21 mouse cellular contexts compared by ENCODE assay signal in genomic region chr4:34498781-34499180, GRCm38 (mm10). TPM values are rescaled to one million over a fixed set of nuclear protein-coding genes. Genes with fewer than 3 reads are reported as not detected.
DNase-seq lines count a peak whose midpoint lies in the region; ATAC-seq and TF ChIP-seq lines count a peak whose summit lies in the region.
"Had no signal": no experiment of that assay in that cellular context is flagged by ENCODE, and none has a peak within 500 bp of the region (broad histone marks: within the 10 kb centered on the region; RNA-seq: fewer than 3 reads in every experiment).

No protein-coding gene starts in this region.

- no peak for TF ChIP-seq POLR2A in lung, adult 2 months (IDR thresholded peaks at IDR 0.05; ENCODE audit: borderline replicate concordance, extremely low read depth, low read depth, low read length)
- TF ChIP-seq POLR2A in small intestine, adult 2 months (IDR thresholded peaks at IDR 0.05; ENCODE audit: low read depth, low read length): no peak

- H3K36me3 ChIP-seq in lung, embryonic 16.5 days (ENCODE audit: control insufficient read depth, insufficient read depth, low read length): no peaks in the 10 kb centered on the region
- H3K36me3 ChIP-seq in small intestine, adult 2 months (ENCODE audit: control insufficient read depth, insufficient read depth, low read length): no peaks in the 10 kb centered on the region
- H3K36me3 ChIP-seq: forebrain, embryonic 10.5 days; heart, embryonic 12.5 days; hindbrain, embryonic 12.5 days; limb, embryonic 15.5 days; liver, embryonic 15.5 days had no signal

- WGBS in lung, adult 2 months: 86% methylated on average over 7 of the region's 7 CpGs
- 83% methylated on average over 7 of the region's 7 CpGs for WGBS in lung, embryonic 16.5 days
- WGBS in small intestine, adult 2 months: 76% methylated on average over 7 of the region's 7 CpGs

- no peaks in the 10 kb centered on the region for H3K27me3 ChIP-seq in lung, embryonic 16.5 days (ENCODE audit: control insufficient read depth, insufficient read depth, low read depth, low read length)
- H3K27me3 ChIP-seq in small intestine, adult 2 months (ENCODE audit: control insufficient read depth, insufficient read depth, low read length): no peaks in the 10 kb centered on the region
- H3K27me3 ChIP-seq: CH12.LX; heart, embryonic 12.5 days; hindbrain, embryonic 12.5 days; limb, embryonic 15.5 days; liver, embryonic 15.5 days had no signal

- DNase-seq in lung, adult 18-20 months: peak; percentile 26 to 44
- no peak for DNase-seq in lung, adult 2 months
- DNase-seq in cerebellum, adult 9-11 months: peak; percentile 92
- no peak for DNase-seq in kidney, postnatal 10 days
- DNase-seq in layer of hippocampus, postnatal 10 days (ENCODE audit: low spot score in 2 of 2): no peak
- DNase-seq in right cerebral cortex, postnatal 4 days: no peak
- DNase-seq: forebrain, postnatal 0 days; heart, postnatal 14 days; kidney, adult 8-10 months; kidney, postnatal 4 days; layer of hippocampus, adult 9-11 months; retina, postnatal 1 day; thymus, postnatal 36 days had no signal

- H3K4me3 ChIP-seq in lung, adult 2 months (replicated peaks; ENCODE audit: extremely low read depth, low read depth, low read length): no peak overlapping the region
- no peak overlapping the region for H3K4me3 ChIP-seq in lung, embryonic 16.5 days (ENCODE audit: low read length)
- no peak overlapping the region for H3K4me3 ChIP-seq in small intestine, adult 2 months (ENCODE audit: low read depth, low read length)
- H3K4me3 ChIP-seq: forebrain, embryonic 10.5 days; heart, embryonic 12.5 days; hindbrain, embryonic 12.5 days; limb, embryonic 15.5 days; liver, embryonic 15.5 days had no signal

- peak overlapping the region; percentile 65 for H3K27ac ChIP-seq in lung, embryonic 16.5 days (ENCODE audit: low read length)
- peak overlapping the region; percentile 27; the same call in 1 of the 2 replicates for H3K27ac ChIP-seq in small intestine, adult 2 months (ENCODE audit: insufficient read depth, low read depth, low read length)
- H3K27ac ChIP-seq: forebrain, embryonic 10.5 days; hindbrain, embryonic 12.5 days; limb, embryonic 15.5 days; liver, embryonic 15.5 days had no signal

- no peaks in the 10 kb centered on the region for H3K4me1 ChIP-seq in lung, adult 2 months (ENCODE audit: control insufficient read depth, insufficient read depth, low read length)
- peaks cover 2% of the 10 kb centered on the region; the same call in 1 of the 2 replicates for H3K4me1 ChIP-seq in lung, embryonic 16.5 days (replicated peaks; ENCODE audit: control insufficient read depth, insufficient read depth, low read length)
- H3K4me1 ChIP-seq in small intestine, adult 2 months (ENCODE audit: control insufficient read depth, insufficient read depth, insufficient read length, low read length): peaks cover 10% of the 10 kb centered on the region
- H3K4me1 ChIP-seq: forebrain, embryonic 10.5 days; heart, embryonic 12.5 days; hindbrain, embryonic 12.5 days; limb, embryonic 15.5 days; liver, embryonic 15.5 days had no signal

- TF ChIP-seq CTCF in lung, adult 2 months (IDR thresholded peaks at IDR 0.05; ENCODE audit: insufficient read depth, low read length): no peak
- TF ChIP-seq CTCF in small intestine, adult 2 months (IDR thresholded peaks at IDR 0.05; ENCODE audit: extremely low read depth, insufficient read length, insufficient replicate concordance, low read depth, low read length): no peak

- no peak overlapping the region for H3K9ac ChIP-seq in lung, embryonic 16.5 days (ENCODE audit: low read length)
- H3K9ac ChIP-seq: forebrain, postnatal 0 days; heart, embryonic 12.5 days; hindbrain, embryonic 12.5 days; limb, embryonic 15.5 days; liver, embryonic 15.5 days had no signal

- H3K4me2 ChIP-seq in lung, embryonic 16.5 days (ENCODE audit: low read depth, low read length): no peak overlapping the region
- H3K4me2 ChIP-seq: heart, embryonic 12.5 days; hindbrain, embryonic 12.5 days; limb, embryonic 15.5 days; liver, embryonic 15.5 days had no signal

- no peaks in the 10 kb centered on the region for H3K9me3 ChIP-seq in lung, embryonic 16.5 days (ENCODE audit: control insufficient read depth, low read length)
- H3K9me3 ChIP-seq: hindbrain, embryonic 12.5 days; limb, embryonic 15.5 days; liver, embryonic 15.5 days had no signal

- peak; percentile 86 for ATAC-seq in lung, embryonic 16.5 days (ENCODE audit: low read depth)
- ATAC-seq: forebrain, postnatal 0 days had no signal

RNA-seq across cellular contexts. Expression of gene Akirin2, which starts 52.0 kb away (rescaled TPM):
- 24.1 and 26.0 TPM in 2 replicates for polyA plus RNA-seq in lung, adult 2 months (2012; rRNA removed)
- polyA plus RNA-seq in lung, embryonic 16.5 days (2015; fragmentation: Nextera tagmentation; extraction: Ambion mirVana): 20.0 and 26.0 TPM in 2 replicates
- 6.7 and 19.5 TPM in 2 replicates for polyA plus RNA-seq in small intestine, adult 2 months (2012; rRNA removed)
- 100 to 1,000 TPM in 1 of 2 experiments, 10 to 100 TPM in 1; 93.9 to 110 TPM for total RNA-seq in layer of hippocampus, postnatal 10 days (2021)

Comparison
In these comparisons a context has a peak if more than half of its experiments do, and no peak if none do; other contexts are left out.
1. DNase-seq: peak in lung, adult 18-20 months (2 of 2) and cerebellum, adult 9-11 months (single experiment); none in lung, adult 2 months (single experiment), kidney, postnatal 10 days (single experiment), layer of hippocampus, postnatal 10 days (0 of 2) and right cerebral cortex, postnatal 4 days (single experiment).